Mouse (Mus musculus) CH12.LX (cell line): ENCODE measurements at regions not wholly inside any gene's neighbourhood (a gene's known extent, or its start where the extent isn't known, plus 50 kb on each side); places are given as distances from the start of the nearest gene placed in this dataset.

Source experiments
- DNase-seq: peaks from one replicate; pipeline ENCODE4 v3.0.0-alpha.2; 2013; ENCODE audit errors: extremely low read depth
- H3K27ac ChIP-seq: 2 replicates; pipeline ENCODE4 v1.5.1; 2012; ENCODE audit warnings: low read depth, mild to moderate bottlenecking, control low read depth, moderate library complexity; ENCODE audit not compliant: insufficient read depth
- H3K27me3 ChIP-seq: replicated peaks from 2 replicates; pipeline ENCODE3; 2012; ENCODE audit warnings: inconsistent platforms
- H3K36me3 ChIP-seq, 2 experiments: replicated peaks in 1 of 2; 2 replicates each; pipeline versions ENCODE3 to v1.6.1; 2012; ENCODE audit warnings: inconsistent platforms in 1 of 2, low read length in 1 of 2, mild to moderate bottlenecking in 1 of 2, mixed read lengths in 1 of 2, moderate library complexity in 1 of 2; ENCODE audit not compliant: control insufficient read depth in 1 of 2, insufficient read depth in 1 of 2
- H3K4me1 ChIP-seq, 2 experiments: 2 replicates each; pipeline ENCODE4 v1.6.1; 2012; ENCODE audit warnings: inconsistent platforms in 1 of 2, moderate library complexity in 1 of 2; ENCODE audit not compliant: insufficient read depth in 2 of 2, control insufficient read depth in 1 of 2
- H3K4me2 ChIP-seq: 2 replicates; pipeline ENCODE4 v1.6.1; 2012; ENCODE audit warnings: low read depth, mild to moderate bottlenecking, control low read depth; ENCODE audit not compliant: poor library complexity, insufficient read depth, severe bottlenecking
- H3K4me3 ChIP-seq, 3 experiments: fragments of 150-350 bp in 1 of 3; sonication (generic) in 1 of 3; replicated peaks in 1 of 3; 2 replicates each; pipeline versions ENCODE3 to v1.5.1; 2011 to 2012; ENCODE audit warnings: low read depth in 2 of 3, low read length in 2 of 3, mild to moderate bottlenecking in 2 of 3, moderate library complexity in 2 of 3, control low read depth in 1 of 3, improper control_type of control experiment in 1 of 3, inconsistent platforms in 1 of 3, mixed read lengths in 1 of 3; ENCODE audit not compliant: poor library complexity in 1 of 3
- H3K79me2 ChIP-seq: replicated peaks from 2 replicates; pipeline ENCODE4 v1.6.1; 2012; ENCODE audit warnings: mild to moderate bottlenecking, moderate library complexity; ENCODE audit not compliant: control insufficient read depth, poor library complexity, insufficient read depth, severe bottlenecking; ENCODE audit errors: extremely low read depth
- H3K9ac ChIP-seq: 2 replicates; pipeline ENCODE4 v1.6.1; 2012; ENCODE audit warnings: low read depth, mild to moderate bottlenecking, control low read depth, moderate library complexity; ENCODE audit not compliant: insufficient read depth
- H3K9me3 ChIP-seq: replicated peaks from 2 replicates; pipeline ENCODE3; 2012; ENCODE audit warnings: low read length, inconsistent platforms, mixed read lengths
- BHLHE40 ChIP-seq: IDR thresholded peaks from 2 replicates; pipeline ENCODE4 v1.6.1; 2011; ENCODE audit warnings: mild to moderate bottlenecking, low read depth, low read length, improper control_type of control experiment
- E2F4 ChIP-seq: IDR thresholded peaks from 2 replicates; pipeline ENCODE4 v1.6.1; 2011; ENCODE audit warnings: low read depth, low read length, improper control_type of control experiment; ENCODE audit not compliant: insufficient replicate concordance
- EP300 ChIP-seq: IDR thresholded peaks from 2 replicates; pipeline ENCODE4 v1.6.1; 2011; ENCODE audit warnings: low read length, improper control_type of control experiment
- ETS1 ChIP-seq: conservative IDR thresholded peaks from 2 replicates; pipeline ENCODE4 v1.6.1; 2012; ENCODE audit warnings: low read depth, mild to moderate bottlenecking, inconsistent platforms, low read length, improper control_type of control experiment, moderate library complexity
- IRF4 ChIP-seq: IDR thresholded peaks from 2 replicates; pipeline ENCODE4 v1.6.1; 2014; ENCODE audit warnings: low read depth, mild to moderate bottlenecking, inconsistent platforms, low read length, improper control_type of control experiment
- JUND ChIP-seq: conservative IDR thresholded peaks from 2 replicates; pipeline ENCODE4 v1.6.1; 2011; ENCODE audit warnings: low read depth, low read length, improper control_type of control experiment
- MXI1 ChIP-seq: IDR thresholded peaks from 2 replicates; pipeline ENCODE4 v1.6.1; 2011; ENCODE audit warnings: mild to moderate bottlenecking, low read depth, low read length, improper control_type of control experiment
- MYC ChIP-seq: IDR thresholded peaks from 2 replicates; pipeline ENCODE4 v1.6.1; 2011; ENCODE audit warnings: low read depth, mild to moderate bottlenecking, improper control_type of control experiment, low read length
- NELFE ChIP-seq: IDR thresholded peaks from 2 replicates; pipeline ENCODE4 v1.6.1; 2011; ENCODE audit warnings: low read depth, low read length, improper control_type of control experiment
- POLR2AphosphoS2 ChIP-seq: IDR thresholded peaks from 2 replicates; pipeline ENCODE4 v1.6.1; 2011; ENCODE audit warnings: low read depth, low read length, improper control_type of control experiment
- RAD21 ChIP-seq: IDR thresholded peaks from 2 replicates; pipeline ENCODE4 v1.6.1; 2011; ENCODE audit warnings: low read depth, mild to moderate bottlenecking, low read length, improper control_type of control experiment, moderate library complexity
- RCOR1 ChIP-seq: conservative IDR thresholded peaks from 2 replicates; pipeline ENCODE4 v1.6.1; 2012; ENCODE audit warnings: low read depth, mild to moderate bottlenecking, inconsistent platforms, low read length, improper control_type of control experiment
- SIN3A ChIP-seq: IDR thresholded peaks from 2 replicates; pipeline ENCODE4 v1.6.1; 2012; ENCODE audit warnings: low read length, improper control_type of control experiment, inconsistent platforms
- SMC3 ChIP-seq: IDR thresholded peaks from 2 replicates; pipeline ENCODE4 v1.6.1; 2011; ENCODE audit warnings: low read depth, low read length, improper control_type of control experiment
- TBP ChIP-seq: conservative IDR thresholded peaks from 2 replicates; pipeline ENCODE4 v1.6.1; 2011; ENCODE audit warnings: low read depth, low read length, improper control_type of control experiment
- TCF12 ChIP-seq: IDR thresholded peaks from 2 replicates; pipeline ENCODE4 v1.6.1; 2014; ENCODE audit warnings: low read depth, mild to moderate bottlenecking, inconsistent platforms, low read length, improper control_type of control experiment
- ZNF384 ChIP-seq: IDR thresholded peaks from 2 replicates; pipeline ENCODE4 v1.6.1; 2012; ENCODE audit warnings: low read depth, low read length, improper control_type of control experiment, inconsistent platforms
- dilution Hi-C: fragments of 300-500 bp; cut with MboI; formaldehyde crosslinking; loops from 2 replicates; pipeline ENCODE4 v1.14.3; 2020; ENCODE audit warnings: low sequenced_read_pairs; ENCODE audit not compliant: extremely low pct_unique_long_range_greater_than_20kb, extremely low pct_ligation_motif_present
- in situ Hi-C: fragments of 300-500 bp; cut with MboI; formaldehyde crosslinking; loops from 3 replicates; pipeline ENCODE4 v1.14.3; 2019; ENCODE audit warnings: low sequenced_read_pairs, low pct_ligation_motif_present, low pct_unique_long_range_greater_than_20kb, mixed read lengths

DNA sequence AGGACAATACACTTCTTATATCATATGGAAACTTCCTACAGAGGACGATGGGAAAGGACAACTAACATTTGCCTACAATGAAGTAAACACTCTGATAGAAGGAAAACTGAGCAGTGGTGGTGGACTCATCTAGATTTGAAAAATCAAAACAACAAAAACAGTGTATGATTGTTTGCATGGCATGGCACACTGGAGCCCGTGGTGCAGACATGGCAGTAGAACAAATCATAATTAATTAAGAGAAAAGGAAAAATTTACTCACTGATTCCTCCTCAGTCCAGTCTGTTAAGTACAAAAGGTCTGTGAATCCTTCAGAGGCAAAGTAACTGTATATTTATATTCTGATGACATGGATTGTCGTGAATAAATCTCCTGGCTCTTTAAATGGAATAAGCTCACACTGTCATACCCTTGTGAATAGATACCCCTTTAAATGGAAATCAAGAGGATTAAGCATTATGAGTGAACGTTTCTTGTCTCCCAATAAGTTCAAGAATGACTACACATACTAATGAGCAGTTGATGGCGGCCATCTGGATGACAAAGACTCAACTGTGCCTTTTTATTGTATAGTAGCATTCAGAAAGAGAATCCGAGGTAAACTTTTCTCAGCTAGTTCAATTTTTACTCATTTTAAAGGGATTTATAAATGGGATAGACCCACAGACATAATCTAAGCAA lies 511.1 kb downstream of the Arl4a start:
- in situ Hi-C loops: no loop called here
- no peak for DNase-seq
- no peaks in the 10 kb centered on the region for H3K36me3 ChIP-seq
- H3K27me3 ChIP-seq: no peaks in the 10 kb centered on the region
- dilution Hi-C loops: no loop called here
- TF ChIP-seq MYC (no peak), ETS1 (no peak), SMC3 (no peak), SIN3A (no peak), RAD21 (no peak), IRF4 (no peak), ZNF384 (no peak), E2F4 (no peak), TBP (no peak), NELFE (no peak), JUND (no peak), RCOR1 (no peak)
- H3K79me2 ChIP-seq: no peaks in the 10 kb centered on the region
- H3K4me1 ChIP-seq: peaks cover 0 to 7% of the 10 kb centered on the region in 2 experiments; a peak in 2 of 4 replicates
- no peaks in the 10 kb centered on the region for H3K9me3 ChIP-seq
- H3K4me2 ChIP-seq: no peak overlapping the region
- no peak overlapping the region for H3K4me3 ChIP-seq
- H3K27ac ChIP-seq: no peak overlapping the region
- H3K9ac ChIP-seq: no peak overlapping the region

DNA sequence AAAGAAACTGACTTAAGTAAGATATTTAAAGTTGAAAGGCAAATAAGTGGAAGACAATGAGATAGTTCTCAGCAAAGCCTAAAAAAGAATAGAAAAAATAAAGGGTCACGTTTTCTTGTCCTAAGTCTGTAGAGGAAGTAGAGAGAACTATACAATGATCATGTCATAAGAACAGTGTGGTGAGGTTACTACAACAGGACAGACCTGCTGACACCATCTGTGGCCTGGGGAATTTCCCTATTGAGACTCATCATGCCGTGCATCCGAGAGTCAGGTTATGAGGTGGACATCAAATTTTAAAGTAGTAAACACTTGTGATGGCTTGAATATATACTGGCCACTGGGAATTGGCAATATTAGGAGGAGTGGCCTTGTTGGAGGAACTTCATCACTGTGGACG lies 522.1 kb downstream of the Arl4a start:
- in situ Hi-C loops (loop anchor here (25.0 kb wide), 2 partner anchors 97 to 647 kb away; no protein-coding TSS in a partner anchor), dilution Hi-C loops (no loop called here)
- Histone ChIP-seq H3K27ac (no peak overlapping the region), H3K36me3 (no peaks in the 10 kb centered on the region), H3K4me1 (peaks cover 5 to 13% of the 10 kb centered on the region in 2 experiments; a peak in 2 of 4 replicates), H3K9me3 (no peaks in the 10 kb centered on the region), H3K9ac (no peak overlapping the region), H3K4me3 (no peak overlapping the region), H3K27me3 (no peaks in the 10 kb centered on the region), H3K79me2 (no peaks in the 10 kb centered on the region), H3K4me2 (no peak overlapping the region)
- DNase-seq: peak; percentile 62
- TF ChIP-seq BHLHE40 (peak; percentile 84), POLR2AphosphoS2 (no peak), MXI1 (no peak), EP300 (peak; percentile 51; the same call in 1 of the 2 replicates), JUND (no peak), TCF12 (0 out of 2 replicates have a peak, but pooled peaks have one; percentile 29), ETS1 (peak; percentile 48), IRF4 (peak; percentile 55)
